Mouse (Mus musculus) Patski (cell line): ENCODE measurements around the gene Gm44579. TPM values are rescaled to one million over a fixed set of nuclear protein-coding genes. Genes with fewer than 3 reads are reported as not detected.
A peak's percentile ranks its signal among the peaks of the same experiment; 100 is the strongest.

ENCODE experiments used
- ATAC-seq: fragments of 100-300 bp; one replicate; pipeline ENCODE4 v1.8.0; 2021
- CTCF ChIA-PET: fragments of 350-600 bp; sonication (Branson Sonifier 250); formaldehyde crosslinking; loops from one replicate; lab custom pipeline; 2022; ENCODE audit warnings: inconsistent platforms; lab: Charles Lee
- POLR2A ChIA-PET: fragments of 350-600 bp; sonication (Branson Sonifier 250); formaldehyde crosslinking; loops from one replicate; lab custom pipeline; 2022; ENCODE audit warnings: antibody characterized with exemption, inconsistent platforms; lab: Charles Lee
- DNase-seq: peaks from one replicate; pipeline ENCODE4 v3.0.0-alpha.2; 2011; ENCODE audit warnings: low read depth, low spot score
- H3K27me3 ChIP-seq: fragments of 371-371 bp; one replicate; pipeline ENCODE4 v1.5.1; 2021
- CTCF ChIP-seq: fragments of 100-300 bp; IDR thresholded peaks from one replicate; pipeline ENCODE4 v1.5.1; 2021
- in situ Hi-C: fragments of 300-500 bp; cut with MboI; formaldehyde crosslinking; loops from 3 replicates; pipeline ENCODE4 v1.11.1; 2018; ENCODE audit warnings: low pct_unique_long_range_greater_than_20kb, mixed read lengths
- polyA plus RNA-seq: library from polyadenylated mRNA; unstranded; gene quantifications from one replicate; pipeline ENCODE4 v1.2.3, GENCODE M21; 2021

Gm44579 gene
- polyA plus RNA-seq, 1 experiment from 2014 or later: not detected

GRCm38 (mm10) chr15:98155272-98155671, 65.5 kb downstream of the Gm44579 start:
- CTCF ChIA-PET: interaction anchor here (1.5 kb wide), 1 partner anchor 19 kb away, joined by 3 read pairs; no protein-coding TSS in a partner anchor
- ATAC-seq (no peak), DNase-seq (no peak)
- in situ Hi-C loops: loop anchor here (25.0 kb wide), 1 partner anchor 293 kb away; no protein-coding TSS in a partner anchor
- no peak for TF ChIP-seq CTCF
- POLR2A ChIA-PET: no interaction called here
- H3K27me3 ChIP-seq: no peaks in the 10 kb centered on the region

- ATAC-seq (no peak), DNase-seq (no peak)
- in situ Hi-C loops: loop anchor here (5.0 to 25.0 kb wide), 3 partner anchors 62 to 292 kb away; partner anchors contain the start of genes Pfkm and Senp1
- H3K27me3 ChIP-seq: no peaks in the 10 kb centered on the region
- CTCF ChIA-PET: interaction anchor here (1.5 kb wide), 1 partner anchor 18 kb away, joined by 3 read pairs; no protein-coding TSS in a partner anchor
- POLR2A ChIA-PET: no interaction called here
- TF ChIP-seq CTCF: no peak
Measured at GRCm38 (mm10) chr15:98154631-98155030, 66.1 kb downstream of the Gm44579 start.

DNA sequence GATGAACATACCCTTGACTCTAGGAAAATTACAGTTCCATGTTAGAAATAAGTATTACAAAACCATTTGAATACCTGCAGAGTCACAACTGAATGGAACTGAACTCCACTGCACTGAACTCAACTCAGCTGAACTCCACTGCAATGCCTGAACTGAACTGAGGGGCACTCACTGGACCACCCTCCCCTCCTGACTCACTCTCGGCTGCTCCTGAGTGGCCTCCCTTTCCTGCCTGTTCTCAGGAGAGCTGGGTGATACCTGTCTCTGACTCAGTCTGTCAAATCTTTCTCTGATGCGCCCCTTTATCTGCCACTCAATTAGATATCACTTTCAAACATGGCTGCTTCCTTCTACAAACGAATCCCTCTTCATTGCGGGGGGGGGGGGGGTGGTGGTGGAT, 66.6 kb downstream of the Gm44579 start:
- in situ Hi-C loops: loop anchor here (5.0 to 25.0 kb wide), 3 partner anchors 62 to 292 kb away; partner anchors contain the start of genes Pfkm and Senp1
- ATAC-seq (no peak), DNase-seq (no peak)
- POLR2A ChIA-PET: no interaction called here
- H3K27me3 ChIP-seq: no peaks in the 10 kb centered on the region
- no peak for TF ChIP-seq CTCF
- CTCF ChIA-PET: no interaction called here

- in situ Hi-C loops: loop anchor here (5.0 to 25.0 kb wide), 3 partner anchors 61 to 291 kb away; partner anchors contain the start of genes Pfkm and Senp1
- DNase-seq: no peak
- peak; percentile 67 for TF ChIP-seq CTCF
- ATAC-seq: peak; percentile 47
- POLR2A ChIA-PET: interaction anchor here (0.6 kb wide), 1 partner anchor 192 kb away, joined by 5 read pairs; no protein-coding TSS in a partner anchor
- CTCF ChIA-PET: interaction anchor here (1.1 to 1.5 kb wide), 3 partner anchors 39 to 64 kb away, joined by 3 to 5 read pairs (median 3); no protein-coding TSS in a partner anchor
- H3K27me3 ChIP-seq: no peaks in the 10 kb centered on the region
Measured at GRCm38 (mm10) chr15:98153625-98154024, 67.2 kb downstream of the Gm44579 start.

DNA sequence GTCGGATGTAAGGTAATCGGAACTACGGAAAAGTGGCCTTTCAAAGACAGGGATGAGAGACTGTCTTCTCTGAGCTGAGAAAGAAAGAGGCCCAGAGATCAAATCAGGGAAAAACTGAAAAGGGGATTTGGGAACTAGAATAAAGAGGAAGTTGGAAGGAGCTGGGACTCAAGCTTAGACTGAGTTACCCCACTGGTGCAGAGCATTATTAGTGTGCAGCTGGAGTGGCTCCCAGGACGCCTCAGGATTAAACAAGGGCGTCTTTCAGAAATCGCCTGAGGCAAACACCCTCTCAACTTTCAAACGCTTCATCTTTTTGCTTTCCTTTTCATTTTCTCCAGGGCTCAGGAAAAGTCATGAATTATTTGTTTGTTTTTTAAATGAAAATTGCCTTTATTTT, 67.9 kb downstream of the Gm44579 start:
- no peaks in the 10 kb centered on the region for H3K27me3 ChIP-seq
- POLR2A ChIA-PET: interaction anchor here (0.6 kb wide), 1 partner anchor 9 kb away, joined by 4 read pairs; no protein-coding TSS in a partner anchor
- CTCF ChIA-PET: interaction anchor here (1.1 to 1.5 kb wide), 3 partner anchors 38 to 64 kb away, joined by 3 to 5 read pairs (median 3); no protein-coding TSS in a partner anchor
- ATAC-seq: no peak
- no peak for DNase-seq
- TF ChIP-seq CTCF: no peak
- in situ Hi-C loops: loop anchor here (5.0 to 25.0 kb wide), 3 partner anchors 61 to 291 kb away; partner anchors contain the start of genes Pfkm and Senp1

DNA sequence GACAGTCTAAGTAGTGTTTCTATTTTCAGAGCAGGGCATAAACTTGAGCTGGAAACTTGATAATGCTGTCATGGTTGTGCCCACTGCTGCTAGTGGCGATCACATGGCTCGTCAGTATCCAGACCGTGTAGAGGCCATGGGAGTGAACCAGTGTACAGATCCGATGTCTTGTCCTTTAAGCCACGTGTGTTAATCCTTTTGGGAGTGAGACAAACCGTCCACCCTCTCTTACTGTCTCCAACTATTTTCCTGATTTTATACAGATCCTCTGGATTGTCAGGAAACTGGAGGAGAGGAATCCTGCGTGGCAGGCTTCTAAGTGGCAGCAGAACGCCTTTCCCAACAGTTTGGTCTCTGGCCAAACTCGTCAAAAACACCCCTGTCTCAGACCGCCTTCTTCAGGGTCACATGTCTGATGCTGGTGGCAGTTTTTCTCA, 71.6 kb downstream of the Gm44579 start:
- DNase-seq (no peak), ATAC-seq (no peak)
- ChIA-PET POLR2A (no interaction called here), CTCF (no interaction called here)
- no peak for TF ChIP-seq CTCF
- no peaks in the 10 kb centered on the region for H3K27me3 ChIP-seq
- in situ Hi-C loops: no loop called here

- ATAC-seq (no peak), DNase-seq (no peak)
- no peaks in the 10 kb centered on the region for H3K27me3 ChIP-seq
- CTCF ChIA-PET: interaction anchor here (1.7 kb wide), 1 partner anchor 58 kb away, joined by 7 read pairs; no protein-coding TSS in a partner anchor
- in situ Hi-C loops: no loop called here
- TF ChIP-seq CTCF: no peak
- POLR2A ChIA-PET: no interaction called here
Measured at GRCm38 (mm10) chr15:98148356-98148755, 72.4 kb downstream of the Gm44579 start.

DNA sequence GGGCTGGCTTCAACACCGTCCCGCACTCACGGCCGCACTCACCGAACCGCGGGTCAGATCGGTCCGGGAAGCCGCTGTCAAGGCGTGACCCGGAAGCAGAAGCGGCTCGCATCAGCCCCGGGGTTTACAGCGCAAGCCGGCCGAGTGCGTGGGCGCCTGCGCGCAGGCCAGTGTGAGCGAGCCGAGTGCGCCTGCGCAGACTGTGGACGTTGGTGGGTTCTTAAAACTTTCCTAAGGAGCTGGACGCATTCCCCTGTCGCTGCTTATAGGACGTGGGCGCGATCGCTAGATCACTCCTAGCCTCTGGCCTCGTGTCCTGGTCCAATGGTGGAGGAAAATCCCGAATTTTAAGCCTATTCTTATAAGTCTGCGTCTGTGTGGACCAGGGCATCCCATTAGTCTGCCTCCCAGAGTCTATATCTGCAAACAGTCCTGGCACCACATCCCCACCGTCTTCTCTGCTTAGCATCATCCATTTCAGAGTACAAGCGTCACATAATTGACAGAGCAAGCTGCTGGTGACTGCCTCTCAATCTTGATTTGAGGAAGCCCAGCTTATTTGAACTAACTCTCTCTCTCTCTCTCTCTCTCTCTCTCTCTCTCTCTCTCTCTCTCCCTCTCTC, 75.1 kb downstream of the Gm44579 start:
- ATAC-seq (peak; percentile 81), DNase-seq (peak; percentile 66)
- in situ Hi-C loops: no loop called here
- H3K27me3 ChIP-seq: no peaks in the 10 kb centered on the region
- POLR2A ChIA-PET: interaction anchor here (0.8 to 1.0 kb wide), 2 partner anchors 51 to 120 kb away, joined by 3 to 4 read pairs; no protein-coding TSS in a partner anchor
- CTCF ChIA-PET: interaction anchor here (0.7 kb wide), 1 partner anchor 423 kb away, joined by 3 read pairs; no protein-coding TSS in a partner anchor
- no peak for TF ChIP-seq CTCF

DNA sequence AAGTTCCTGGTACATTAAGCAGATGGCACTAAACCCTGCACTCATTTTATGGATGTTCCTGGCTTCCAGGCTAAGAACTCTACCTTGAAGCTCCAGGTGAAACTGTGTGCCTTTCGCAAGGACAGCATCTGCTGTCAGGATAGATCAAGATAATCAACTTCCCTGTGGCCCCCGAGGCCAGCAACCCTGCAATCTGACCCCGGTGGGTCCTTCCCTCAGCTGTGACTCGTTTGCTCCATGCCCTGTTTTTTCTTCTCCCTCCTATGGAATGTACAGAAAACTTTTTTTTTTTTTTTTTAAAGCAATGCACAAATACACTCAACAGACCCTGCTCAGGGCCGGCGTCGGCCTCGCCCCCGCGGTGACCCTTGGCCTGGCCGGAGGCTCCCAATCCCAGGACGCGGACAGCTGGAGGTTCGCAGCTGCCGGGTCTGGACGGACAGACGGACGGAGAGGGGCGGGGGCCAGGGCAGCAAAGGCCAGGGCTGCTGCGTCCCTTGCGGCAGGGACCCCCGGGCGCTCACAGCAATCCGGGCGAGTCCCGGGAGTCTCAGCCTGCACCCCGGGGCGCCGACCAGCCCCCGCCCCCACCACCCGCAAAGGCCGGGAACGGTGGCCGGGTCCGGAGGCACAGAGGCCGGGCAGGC, 75.8 kb downstream of the Gm44579 start:
- peak; percentile 42 for ATAC-seq
- H3K27me3 ChIP-seq: no peaks in the 10 kb centered on the region
- in situ Hi-C loops: no loop called here
- DNase-seq: no peak
- ChIA-PET CTCF (interaction anchor here (1.5 kb wide), 1 partner anchor 16 kb away, joined by 3 read pairs; no protein-coding TSS in a partner anchor), POLR2A (interaction anchor here (0.7 to 1.1 kb wide), 5 partner anchors 12 to 119 kb away, joined by 3 to 4 read pairs (median 3); no protein-coding TSS in a partner anchor)
- TF ChIP-seq CTCF: no peak

GRCm38 (mm10) chr15:98142515-98142914, 78.3 kb downstream of the Gm44579 start:
- ATAC-seq (no peak), DNase-seq (no peak)
- ChIA-PET CTCF (no interaction called here), POLR2A (no interaction called here)
- no peak for TF ChIP-seq CTCF
- in situ Hi-C loops: no loop called here
- H3K27me3 ChIP-seq: no peaks in the 10 kb centered on the region
